Mouse (Mus musculus) testis, adult 2 months (tissue): ENCODE data around the gene Atp6v0a2.

ENCODE experiments used
- CTCF ChIP-seq: fragments of 200-500 bp; IDR thresholded peaks from 2 replicates; pipeline ENCODE4 v1.5.1; 2012; ENCODE audit warnings: low read depth, mild to moderate bottlenecking, inconsistent platforms, low read length, moderate library complexity; ENCODE audit not compliant: control insufficient read depth, insufficient read depth, insufficient replicate concordance
- POLR2A ChIP-seq: fragments of 200-500 bp; IDR thresholded peaks from 2 replicates; pipeline ENCODE4 v1.6.1; 2012; ENCODE audit warnings: low read depth, mild to moderate bottlenecking, inconsistent platforms, low read length, moderate library complexity; ENCODE audit not compliant: control insufficient read depth

GRCm38 (mm10) chr5:124637836-124638235 is 9.5 kb downstream of the Atp6v0a2 start:
- TF ChIP-seq POLR2A = no peak
- TF ChIP-seq CTCF = no peak
